Mouse (Mus musculus) lung, embryonic 16.5 days (tissue): ENCODE measurements around the gene Samm50. TPM values are rescaled to one million over a fixed set of nuclear protein-coding genes. Genes with fewer than 3 reads are reported as not detected.
A peak's percentile ranks its signal among the peaks of the same experiment; 100 is the strongest.

Experiments
- ATAC-seq: fragments of 200-750 bp; cut with Nextera tagmentation; 2 replicates; pipeline ENCODE4 v1.8.0; 2017; ENCODE audit warnings: low read depth, mild to moderate bottlenecking, moderate library complexity
- H3K27ac ChIP-seq: fragments of 300-500 bp; sonication (generic); 2 replicates; pipeline ENCODE4 v1.5.1; 2014; ENCODE audit warnings: mild to moderate bottlenecking, control low read depth, low read length
- H3K27me3 ChIP-seq: fragments of 300-500 bp; sonication (generic); 2 replicates; pipeline ENCODE4 v1.6.1; 2014; ENCODE audit warnings: low read depth, low read length, mixed read lengths; ENCODE audit not compliant: control insufficient read depth, insufficient read depth
- H3K36me3 ChIP-seq: fragments of 300-500 bp; sonication (generic); 2 replicates; pipeline ENCODE4 v1.6.1; 2014; ENCODE audit warnings: low read length; ENCODE audit not compliant: control insufficient read depth, insufficient read depth
- H3K4me1 ChIP-seq: fragments of 300-500 bp; sonication (generic); replicated peaks from 2 replicates; pipeline ENCODE4 v1.6.1; 2014; ENCODE audit warnings: low read length, mixed read lengths; ENCODE audit not compliant: control insufficient read depth, insufficient read depth
- H3K4me2 ChIP-seq: fragments of 300-500 bp; sonication (generic); 2 replicates; pipeline ENCODE4 v1.6.1; 2014; ENCODE audit warnings: low read depth, low read length, control low read depth
- H3K4me3 ChIP-seq: fragments of 300-500 bp; sonication (generic); 2 replicates; pipeline ENCODE4 v1.5.1; 2014; ENCODE audit warnings: mild to moderate bottlenecking, low read length, control low read depth
- H3K9ac ChIP-seq: fragments of 300-500 bp; sonication (generic); 2 replicates; pipeline ENCODE4 v1.6.1; 2014; ENCODE audit warnings: low read length, control low read depth
- H3K9me3 ChIP-seq: fragments of 300-500 bp; sonication (generic); 2 replicates; pipeline ENCODE4 v1.6.1; 2016; ENCODE audit warnings: low read length; ENCODE audit not compliant: control insufficient read depth
- WGBS: fragments of 180-500 bp; shearing (Covaris S2); extraction: QIAGEN DNeasy Blood & Tissue Kit; methylation state at CpG from one replicate; pipeline ENCODE4 v1.1.7; 2014; 5-methylcytosine and 5-hydroxymethylcytosine counted together
- polyA plus RNA-seq: library from polyadenylated mRNA; unstranded; fragments of >200 nt; fragmentation: Nextera tagmentation; extraction: Ambion mirVana; gene quantifications from 2 replicates; pipeline ENCODE4 v1.2.1, GENCODE M21; 2015

Gene Samm50
- polyA plus RNA-seq, 1 experiment from 2014 or later, result 105 TPM

GRCm38 (mm10) chr15:84209517-84210412 lies 17.7 kb downstream of the Samm50 start:
- H3K4me2 ChIP-seq, result no peak overlapping the region
- 0 out of 2 replicates have a peak, but pooled peaks cover 4% of the 10 kb centered on the region for H3K4me1 ChIP-seq
- WGBS, result 67% methylated on average over 11 of the region's 11 CpGs
- peak overlapping the region; percentile 67 for H3K27ac ChIP-seq
- H3K36me3 ChIP-seq, result peaks cover 43% of the 10 kb centered on the region
- H3K9me3 ChIP-seq, result no peaks in the 10 kb centered on the region
- peak; percentile 64; the same call in 1 of the 2 replicates for ATAC-seq
- H3K4me3 ChIP-seq, result no peak overlapping the region
- H3K9ac ChIP-seq, result no peak overlapping the region
- no peaks in the 10 kb centered on the region for H3K27me3 ChIP-seq

DNA sequence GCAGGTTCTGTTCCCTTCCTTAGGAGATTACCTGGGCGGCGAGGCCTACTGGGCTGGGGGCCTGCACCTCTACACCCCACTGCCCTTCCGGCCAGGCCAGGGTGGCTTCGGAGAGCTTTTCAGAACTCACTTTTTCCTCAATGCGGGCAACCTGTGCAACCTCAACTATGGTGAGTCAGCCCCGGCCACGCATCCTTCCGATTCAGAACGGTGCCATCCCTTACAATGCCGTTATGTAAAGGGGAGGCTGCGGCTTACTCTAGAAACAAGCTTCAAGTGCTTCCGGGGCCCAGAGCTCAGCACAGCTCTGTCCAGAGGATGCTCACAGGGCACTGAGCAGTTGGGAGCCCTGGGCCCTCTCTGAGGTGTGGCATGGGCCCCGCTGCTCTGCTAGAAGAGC lies 18.4 kb downstream of the Samm50 start:
- Histone ChIP-seq H3K4me3 (no peak overlapping the region), H3K27me3 (no peaks in the 10 kb centered on the region), H3K4me1 (0 out of 2 replicates have a peak, but pooled peaks cover 4% of the 10 kb centered on the region), H3K36me3 (peaks cover 41% of the 10 kb centered on the region), H3K9me3 (no peaks in the 10 kb centered on the region), H3K27ac (no peak overlapping the region; the same call in 1 of the 2 replicates), H3K9ac (no peak overlapping the region), H3K4me2 (no peak overlapping the region)
- ATAC-seq, result no peak
- 90% methylated on average over 13 of the region's 13 CpGs for WGBS

- Histone ChIP-seq H3K27ac (no peak overlapping the region), H3K36me3 (peaks cover 40% of the 10 kb centered on the region), H3K4me1 (0 out of 2 replicates have a peak, but pooled peaks cover 4% of the 10 kb centered on the region), H3K27me3 (no peaks in the 10 kb centered on the region), H3K9ac (no peak overlapping the region), H3K4me3 (no peak overlapping the region), H3K4me2 (no peak overlapping the region), H3K9me3 (no peaks in the 10 kb centered on the region)
- 85% methylated on average over 13 of the region's 13 CpGs for WGBS
- ATAC-seq, result no peak
Observed at GRCm38 (mm10) chr15:84210941-84211340, 18.9 kb downstream of the Samm50 start.

- peaks cover 35% of the 10 kb centered on the region for H3K36me3 ChIP-seq
Observed at GRCm38 (mm10) chr15:84211564-84211963, 19.5 kb downstream of the Samm50 start.

GRCm38 (mm10) chr15:84212031-84212755 lies 20.2 kb downstream of the Samm50 start:
- peak; percentile 55 for ATAC-seq
- Histone ChIP-seq H3K9me3 (no peaks in the 10 kb centered on the region), H3K4me2 (no peak overlapping the region), H3K4me3 (no peak overlapping the region), H3K4me1 (0 out of 2 replicates have a peak, but pooled peaks cover 4% of the 10 kb centered on the region), H3K27me3 (no peaks in the 10 kb centered on the region), H3K36me3 (peaks cover 30% of the 10 kb centered on the region), H3K9ac (no peak overlapping the region), H3K27ac (no peak overlapping the region)
- WGBS, result 44% methylated on average over 6 of the region's 6 CpGs

More at GRCm38 (mm10) chr15:84211564-84211963, 19.5 kb downstream of the Samm50 start:
- 0 out of 2 replicates have a peak, but pooled peaks cover 4% of the 10 kb centered on the region for H3K4me1 ChIP-seq
- no peak overlapping the region for H3K4me3 ChIP-seq
- H3K27ac ChIP-seq, result no peak overlapping the region
- no peak for ATAC-seq
- no peaks in the 10 kb centered on the region for H3K9me3 ChIP-seq
- no peak overlapping the region for H3K4me2 ChIP-seq
- H3K9ac ChIP-seq, result no peak overlapping the region
- 82% methylated on average over 4 of the region's 4 CpGs for WGBS
- no peaks in the 10 kb centered on the region for H3K27me3 ChIP-seq

DNA sequence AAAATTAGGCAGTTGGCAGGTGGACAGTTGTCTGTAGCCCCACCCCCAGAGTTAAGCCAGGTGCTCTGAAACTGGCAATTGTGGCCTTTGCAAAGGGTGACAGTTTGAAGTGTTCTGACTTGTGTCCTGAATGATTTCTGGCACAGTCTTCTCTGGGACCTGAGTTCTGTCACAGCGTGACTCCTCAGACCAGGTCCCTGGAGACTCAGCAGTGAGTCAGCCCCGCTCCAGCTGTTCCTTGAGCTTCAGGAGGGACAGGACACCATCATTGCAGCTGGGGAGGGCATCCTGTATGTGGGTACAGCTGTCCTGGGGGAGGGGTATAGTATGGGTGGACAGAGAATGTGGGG lies 20.7 kb downstream of the Samm50 start:
- Histone ChIP-seq H3K27ac (no peak overlapping the region), H3K4me1 (0 out of 2 replicates have a peak, but pooled peaks cover 4% of the 10 kb centered on the region), H3K4me2 (no peak overlapping the region), H3K9ac (no peak overlapping the region), H3K36me3 (peaks cover 28% of the 10 kb centered on the region), H3K27me3 (no peaks in the 10 kb centered on the region; the same call in 1 of the 2 replicates), H3K4me3 (no peak overlapping the region), H3K9me3 (no peaks in the 10 kb centered on the region)
- ATAC-seq, result no peak
- WGBS, result 95% methylated on average over 2 of the region's 2 CpGs

DNA sequence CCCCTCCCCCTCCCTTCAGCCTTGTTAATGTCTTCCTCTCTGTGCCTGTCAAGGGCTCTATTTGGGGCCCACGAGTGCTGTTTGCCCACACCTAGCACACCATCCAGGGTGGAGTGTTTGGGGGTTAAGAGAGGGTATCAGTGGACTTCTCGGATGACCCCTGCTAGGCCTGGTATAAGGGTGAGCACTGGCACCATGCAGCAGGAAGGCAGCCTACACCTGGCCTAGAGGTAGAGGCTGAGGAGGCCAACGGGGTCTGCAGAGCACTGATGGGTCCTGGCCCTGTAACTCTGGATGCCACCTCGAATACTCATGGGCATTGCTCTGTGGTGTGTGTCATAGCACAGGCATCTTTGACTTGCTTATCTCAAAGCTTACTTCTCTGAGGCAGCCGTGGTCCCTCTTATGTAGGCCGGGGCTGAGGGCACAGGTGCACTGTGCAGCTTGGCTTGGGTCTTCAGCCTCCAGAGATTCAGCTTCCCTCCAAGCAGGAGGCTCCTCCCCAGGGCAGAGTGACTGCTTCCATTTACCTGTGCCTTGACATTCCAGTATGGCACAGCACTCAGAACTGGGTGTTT lies 21.2 kb downstream of the Samm50 start:
- WGBS, result 81% methylated on average over 6 of the region's 6 CpGs
- Histone ChIP-seq H3K36me3 (peaks cover 25% of the 10 kb centered on the region), H3K4me3 (no peak overlapping the region), H3K27me3 (peaks cover 2% of the 10 kb centered on the region; the same call in 1 of the 2 replicates), H3K27ac (no peak overlapping the region), H3K4me2 (no peak overlapping the region), H3K9ac (no peak overlapping the region), H3K9me3 (no peaks in the 10 kb centered on the region), H3K4me1 (0 out of 2 replicates have a peak, but pooled peaks cover 4% of the 10 kb centered on the region)
- ATAC-seq, result no peak

DNA sequence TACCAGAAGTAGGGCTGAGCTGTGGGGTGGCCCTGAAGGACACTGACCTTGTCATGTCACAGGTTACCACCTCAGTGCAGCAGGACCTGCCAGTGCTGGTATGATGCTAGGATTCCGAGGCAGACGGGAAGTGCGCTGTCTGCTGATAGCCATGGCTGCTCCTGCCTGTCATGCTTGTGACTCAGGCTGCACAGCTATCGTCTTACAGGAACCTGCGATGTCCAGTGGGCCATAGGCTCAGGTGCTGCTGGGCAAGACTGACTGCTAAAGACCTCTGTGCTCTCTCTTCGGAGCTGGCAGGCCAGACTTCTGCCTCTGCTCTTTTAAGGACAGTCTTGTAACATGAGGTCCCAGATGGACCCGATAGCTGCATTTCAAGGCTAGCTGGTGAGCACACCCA lies 22.4 kb downstream of the Samm50 start:
- no peak overlapping the region for H3K27ac ChIP-seq
- no peak for ATAC-seq
- H3K9ac ChIP-seq, result no peak overlapping the region
- no peak overlapping the region for H3K4me2 ChIP-seq
- peaks cover 2% of the 10 kb centered on the region; the same call in 1 of the 2 replicates for H3K27me3 ChIP-seq
- H3K4me3 ChIP-seq, result no peak overlapping the region
- no peaks in the 10 kb centered on the region for H3K9me3 ChIP-seq
- WGBS, result 84% methylated on average over 7 of the region's 7 CpGs
- peaks cover 23% of the 10 kb centered on the region for H3K36me3 ChIP-seq
- peaks cover 7% of the 10 kb centered on the region; the same call in 1 of the 2 replicates for H3K4me1 ChIP-seq
